Mouse (Mus musculus) stomach, postnatal 0 days (tissue): Measurements from ENCODE around the gene Dzip1l.

Experiments
- CTCF ChIP-seq: IDR thresholded peaks from 2 replicates; pipeline ENCODE4 v1.5.1; 2016; ENCODE audit warnings: antibody characterized with exemption, low read depth, mild to moderate bottlenecking, moderate library complexity
- EP300 ChIP-seq: optimal IDR thresholded peaks from 2 replicates; pipeline ENCODE3; 2016; ENCODE audit warnings: antibody characterized with exemption

- TF ChIP-seq EP300, result no peak
- TF ChIP-seq CTCF, result no peak
Observed at GRCm38 (mm10) chr9:99681980-99682570, 52.8 kb downstream of the Dzip1l start.
